Mouse (Mus musculus) lung, postnatal 10 days (tissue): ENCODE data around the gene Plcd1.

Experiments
- DNase-seq: peaks from one replicate; pipeline ENCODE4 v3.0.0; 2021

Plcd1 gene

GRCm38 (mm10) chr9:119052154-119052944 is 41.0 kb downstream of the Plcd1 start, which contains the start of gene Vill:
TSS of gene Vill (plus strand) at chr9:119052778.
- peak; percentile 73 for DNase-seq

DNA sequence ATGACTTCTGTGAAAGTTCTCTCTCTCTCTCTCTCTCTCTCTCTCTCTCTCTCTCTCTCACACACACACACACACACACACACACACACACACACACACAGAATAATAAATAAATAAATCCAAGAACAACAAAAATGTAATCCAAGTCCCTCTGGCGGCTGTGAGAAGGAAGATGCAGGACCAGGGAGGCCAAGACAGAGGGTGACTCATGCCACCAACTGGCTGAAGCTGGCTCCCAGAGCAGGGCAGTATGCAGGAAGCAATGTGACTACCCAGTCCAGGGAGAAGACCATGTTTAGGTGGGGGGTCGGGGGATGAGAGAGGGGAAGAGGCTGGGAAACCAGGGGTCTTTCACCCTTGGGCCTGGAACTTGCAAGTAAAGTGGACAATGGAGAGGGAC is 42.1 kb downstream of the Plcd1 start:
- peak; percentile 63 for DNase-seq

DNA sequence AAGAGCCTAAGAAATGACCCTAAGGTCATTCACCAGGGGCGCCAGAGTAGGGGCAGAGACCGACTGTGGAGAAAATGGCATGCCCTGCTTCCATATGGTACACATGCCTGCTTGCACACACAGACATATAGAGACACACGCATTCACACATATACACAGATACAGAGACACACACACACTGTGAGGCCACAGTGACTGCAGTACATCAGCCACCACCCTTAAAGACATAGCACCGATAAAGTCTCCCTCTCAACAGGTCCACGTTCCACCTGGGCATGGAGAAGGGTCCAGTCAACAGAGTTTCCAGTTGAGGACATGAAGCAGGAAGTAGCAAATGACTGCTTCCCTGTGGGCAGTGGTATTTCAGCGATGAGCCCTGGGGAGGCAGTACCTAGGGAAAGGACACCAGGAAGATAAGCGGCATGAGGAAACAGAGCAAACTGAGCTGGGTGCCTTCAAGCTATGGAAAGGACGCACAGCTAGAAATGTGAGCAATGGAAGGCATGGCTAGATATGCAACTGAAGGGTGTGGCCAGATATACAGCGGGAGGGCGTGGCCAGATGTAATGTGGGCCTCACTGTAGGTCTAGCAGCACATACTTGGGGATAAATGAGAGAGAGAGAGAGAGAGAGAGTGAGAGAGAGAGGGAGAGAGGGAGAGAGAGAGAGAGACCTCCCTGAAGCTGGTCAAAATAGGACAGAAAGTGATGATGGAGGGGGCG is 45.0 kb downstream of the Plcd1 start:
- DNase-seq = no peak

GRCm38 (mm10) chr9:119040101-119040775 is 53.1 kb downstream of the Plcd1 start:
- DNase-seq = no peak

DNA sequence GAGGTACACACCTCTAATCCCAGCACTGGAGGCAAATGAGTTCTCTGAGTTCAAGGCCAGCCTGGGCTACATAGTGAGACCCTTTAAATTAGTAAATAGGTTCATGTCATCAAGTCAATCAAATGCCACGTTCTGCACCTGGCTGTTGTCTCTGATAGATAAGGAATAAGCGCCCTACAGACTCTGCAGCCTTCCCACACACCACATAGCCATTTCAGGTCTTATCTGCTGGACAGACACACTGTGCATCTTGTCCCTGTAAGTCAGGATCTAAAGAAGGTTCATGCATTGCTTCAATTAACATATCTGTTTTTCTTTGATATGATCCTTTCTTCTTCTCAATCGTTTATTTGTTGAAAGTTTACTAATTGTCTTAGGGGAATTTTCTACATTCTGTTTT is 54.7 kb downstream of the Plcd1 start:
- no peak for DNase-seq

- DNase-seq = peak; percentile 35
These were observed 56.1 kb downstream of the Plcd1 start for GRCm38 (mm10) chr9:119037076-119037730.

GRCm38 (mm10) chr9:119035836-119036235 is 57.5 kb downstream of the Plcd1 start:
- DNase-seq = peak; percentile 79

DNA sequence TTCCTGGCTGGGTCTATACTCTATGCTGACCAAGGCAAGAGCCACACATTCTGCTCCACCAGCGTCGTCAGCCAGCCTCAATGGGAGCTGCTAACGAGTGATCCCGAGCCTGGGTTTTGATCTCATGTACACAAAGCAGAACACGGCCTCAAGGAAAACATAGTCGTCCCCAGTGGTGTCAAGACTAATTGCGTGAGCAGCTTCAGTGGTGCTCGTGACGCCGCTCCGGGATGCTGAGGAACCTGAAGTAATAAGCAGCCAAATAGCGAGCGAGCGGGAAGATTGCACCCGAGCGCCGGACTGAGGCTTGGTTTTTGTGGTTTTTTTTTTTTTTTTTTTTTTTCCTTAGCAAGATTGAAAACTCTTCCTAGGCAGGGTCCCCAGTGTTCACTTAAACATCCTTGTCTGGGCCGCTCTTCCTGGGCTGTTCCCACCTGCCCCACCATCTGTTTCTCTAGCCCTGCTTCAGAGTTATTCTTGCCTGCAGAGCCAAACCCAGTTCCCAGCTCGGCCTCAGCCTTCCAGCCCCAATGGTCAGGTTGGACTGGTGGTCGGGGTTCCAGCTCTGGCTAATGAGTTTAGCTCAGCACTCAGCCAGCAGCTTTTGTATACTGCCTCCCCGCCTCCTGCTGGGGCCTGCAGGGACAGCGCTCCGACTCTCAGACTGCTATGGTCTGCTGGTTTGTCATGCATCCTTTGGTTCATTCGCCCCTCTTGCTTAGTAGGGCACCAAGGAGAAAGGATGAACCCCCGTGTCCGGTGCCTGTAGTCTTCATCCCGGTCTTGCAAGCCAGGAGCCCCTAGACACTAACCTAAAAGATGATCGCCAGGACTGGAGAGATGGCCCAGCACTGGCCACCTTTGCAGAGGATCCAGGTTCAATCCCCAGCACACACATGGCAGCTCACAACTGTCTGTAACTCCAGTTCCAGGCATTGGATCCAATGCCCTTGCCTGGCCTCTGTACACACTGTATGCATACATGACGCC is 58.3 kb downstream of the Plcd1 start:
- DNase-seq = no peak

DNA sequence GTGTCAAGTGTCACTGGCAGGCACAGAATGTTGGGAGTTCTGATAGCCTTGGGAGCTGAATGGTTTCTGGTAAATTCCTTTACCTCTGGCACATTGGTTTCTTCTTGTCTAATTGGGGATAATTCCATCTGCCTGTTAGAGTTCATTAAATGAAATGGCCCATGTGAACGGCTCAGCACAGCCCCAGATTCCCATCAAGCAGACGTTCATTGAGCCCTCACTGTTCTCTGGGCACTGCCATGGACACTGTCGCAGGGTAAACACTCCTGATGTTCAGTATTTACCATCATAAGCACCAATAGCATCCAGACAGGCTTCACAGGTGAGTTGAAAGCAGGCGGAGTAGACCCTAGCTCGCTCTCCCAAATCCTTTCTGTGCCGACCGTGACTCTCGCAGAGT is 59.2 kb downstream of the Plcd1 start:
- DNase-seq = no peak

GRCm38 (mm10) chr9:119033111-119033921 is 60.0 kb downstream of the Plcd1 start:
- peak; percentile 58 for DNase-seq

- DNase-seq = no peak
These were observed 60.8 kb downstream of the Plcd1 start for GRCm38 (mm10) chr9:119032538-119032937.

DNA sequence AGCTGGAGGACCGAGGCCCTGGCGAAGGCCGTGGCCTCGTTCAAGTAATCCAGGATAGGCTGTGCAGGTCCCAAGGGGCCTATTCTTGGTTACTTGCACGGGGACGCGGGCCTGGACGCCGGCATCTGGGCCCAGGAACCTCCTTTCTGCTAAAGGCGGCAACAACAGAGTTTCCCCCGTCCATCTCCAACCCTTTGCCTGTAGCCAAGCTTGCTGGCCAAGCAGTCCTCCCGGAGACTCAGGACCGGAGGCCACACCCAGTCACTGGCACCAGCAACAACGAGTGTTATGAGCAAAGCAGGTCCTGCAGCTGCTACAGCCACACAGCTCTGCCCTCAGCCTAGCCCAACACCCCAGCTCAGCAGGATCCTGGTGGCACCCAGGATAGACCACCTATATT is 61.5 kb downstream of the Plcd1 start:
- peak; percentile 73 for DNase-seq

DNA sequence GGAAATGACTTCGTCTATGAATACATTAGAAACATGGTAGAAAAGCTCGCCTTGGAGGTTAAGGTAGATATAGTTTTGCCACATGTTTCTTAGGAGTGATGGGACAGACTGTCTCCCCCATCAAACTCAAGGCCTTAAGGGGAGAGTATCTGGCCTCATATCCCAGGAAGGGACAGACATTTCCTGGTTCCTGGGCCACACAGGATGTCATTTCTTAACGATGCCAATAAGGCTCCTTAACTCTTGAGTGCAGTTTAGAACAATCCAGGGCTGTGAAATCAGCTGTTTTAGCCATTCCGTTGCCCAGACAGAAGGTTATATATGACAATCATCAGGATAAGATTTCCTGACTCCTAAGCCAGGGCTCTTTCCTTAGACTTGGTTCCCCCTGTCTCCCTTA is 62.3 kb downstream of the Plcd1 start:
- DNase-seq = no peak

GRCm38 (mm10) chr9:119029568-119029967 is 63.7 kb downstream of the Plcd1 start:
- DNase-seq = peak; percentile 83

DNA sequence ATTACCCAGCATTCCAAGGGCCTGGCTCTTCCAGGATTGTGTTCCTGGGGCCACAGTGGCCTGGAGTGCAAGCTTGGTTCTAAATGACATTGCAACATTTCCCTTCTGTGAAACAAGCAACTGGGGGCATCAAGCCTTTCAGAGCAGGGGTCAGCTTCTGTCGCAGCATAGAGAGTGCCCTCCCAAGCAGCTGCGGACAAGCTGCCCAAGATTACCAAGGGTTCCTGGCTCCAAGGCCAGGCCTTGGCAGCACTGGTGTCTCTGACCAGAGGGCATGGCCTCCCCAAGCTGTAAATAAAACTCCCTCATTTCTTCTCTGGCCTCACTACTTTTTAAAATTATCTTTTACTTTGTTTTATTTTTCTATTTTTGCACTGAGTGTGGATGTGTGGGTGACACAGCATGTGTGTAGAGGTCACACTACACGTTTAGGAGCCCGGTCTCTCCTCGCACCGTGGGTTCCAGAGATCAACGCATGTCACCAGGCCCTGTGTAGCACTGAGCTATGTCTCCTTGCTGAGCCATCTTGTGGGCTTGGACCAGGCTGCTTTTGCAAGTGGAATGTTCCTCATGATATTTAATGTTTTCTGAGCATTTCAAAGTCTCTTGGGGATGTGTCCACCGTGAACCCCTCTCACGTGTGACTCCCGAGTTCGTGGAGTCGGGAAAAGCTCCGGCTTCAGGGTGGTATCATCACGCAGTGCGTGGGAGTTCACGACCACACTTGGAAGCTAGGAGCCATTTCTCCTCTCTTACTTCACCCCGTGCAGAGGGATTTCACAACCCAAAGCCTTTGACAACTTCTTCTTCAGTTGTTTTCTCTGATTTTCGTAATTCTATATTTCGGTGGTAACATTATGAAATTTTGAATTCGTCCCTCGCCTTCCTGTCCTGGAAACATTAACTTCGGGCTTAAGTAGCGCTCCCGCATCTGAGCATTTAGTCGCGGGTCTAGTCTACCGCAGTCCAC is 64.8 kb downstream of the Plcd1 start:
- no peak for DNase-seq

GRCm38 (mm10) chr9:119027337-119027736 is 66.0 kb downstream of the Plcd1 start:
- no peak for DNase-seq

- DNase-seq = no peak
These were observed 67.4 kb downstream of the Plcd1 start for GRCm38 (mm10) chr9:119025832-119026331.

GRCm38 (mm10) chr9:119025263-119025662 is 68.0 kb downstream of the Plcd1 start:
- no peak for DNase-seq

DNA sequence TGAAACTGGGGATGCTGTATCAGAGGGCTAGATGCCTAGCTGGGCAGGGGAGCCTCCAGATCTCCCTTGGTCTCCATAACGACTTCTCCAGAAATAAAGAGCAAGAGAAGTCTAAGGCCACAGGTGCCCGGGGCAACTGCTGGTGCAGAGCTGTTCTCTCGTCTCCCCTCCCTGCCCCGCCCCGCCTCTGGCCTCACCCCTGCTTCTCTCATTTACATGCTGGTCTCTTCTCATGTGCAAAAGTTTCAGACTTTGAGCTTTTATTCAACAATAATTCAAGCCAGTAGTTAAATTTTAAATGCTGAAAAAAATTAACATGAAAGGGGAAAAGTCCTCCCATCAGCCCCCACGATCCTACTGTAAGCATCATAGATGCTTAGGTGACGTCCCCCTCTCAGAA is 71.6 kb downstream of the Plcd1 start:
- DNase-seq = no peak
